Mouse (Mus musculus) frontal cortex, postnatal 10 days (tissue): ENCODE measurements at regions not wholly inside any gene's neighbourhood (a gene's known extent, or its start where the extent isn't known, plus 50 kb on each side); places are given as distances from the start of the nearest gene placed in this dataset.

ENCODE experiments used
- DNase-seq, 2 experiments: peaks; one replicate each; pipeline ENCODE4 v3.0.0; 2022; ENCODE audit warnings: low spot score in 2 of 2, mixed read lengths in 1 of 2

DNA sequence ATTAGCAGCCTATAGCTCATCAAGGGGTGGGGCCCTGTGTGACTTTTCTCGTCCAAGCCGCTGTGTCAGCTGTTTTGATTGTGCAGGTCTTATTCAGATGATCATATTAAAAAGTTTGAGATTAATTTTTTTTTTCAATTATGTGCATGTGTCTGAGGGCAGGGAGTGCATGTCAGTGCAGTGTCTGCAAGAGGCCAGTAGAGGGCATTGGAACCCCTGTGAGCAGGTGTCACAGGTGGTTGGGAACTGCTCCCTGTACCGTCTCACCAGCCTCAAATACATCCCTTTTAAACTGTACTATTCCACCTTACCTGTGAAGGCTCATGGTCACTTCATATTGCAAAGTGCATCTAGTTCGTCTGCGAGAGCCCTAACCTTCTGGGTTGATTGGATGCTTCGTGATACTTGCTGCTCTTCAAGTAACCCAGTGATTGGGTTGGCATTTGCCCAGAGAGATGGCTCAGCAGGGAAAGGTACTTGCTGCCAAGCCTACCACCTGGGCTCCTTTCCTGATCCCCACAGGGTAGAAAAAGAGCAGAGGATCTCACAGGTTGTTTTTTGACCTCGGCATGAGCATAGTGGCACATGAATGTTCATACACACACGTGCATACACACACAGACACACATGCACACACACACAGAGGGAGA, 178.3 kb upstream of the Fam19a5 start:
- DNase-seq = no peak

DNA sequence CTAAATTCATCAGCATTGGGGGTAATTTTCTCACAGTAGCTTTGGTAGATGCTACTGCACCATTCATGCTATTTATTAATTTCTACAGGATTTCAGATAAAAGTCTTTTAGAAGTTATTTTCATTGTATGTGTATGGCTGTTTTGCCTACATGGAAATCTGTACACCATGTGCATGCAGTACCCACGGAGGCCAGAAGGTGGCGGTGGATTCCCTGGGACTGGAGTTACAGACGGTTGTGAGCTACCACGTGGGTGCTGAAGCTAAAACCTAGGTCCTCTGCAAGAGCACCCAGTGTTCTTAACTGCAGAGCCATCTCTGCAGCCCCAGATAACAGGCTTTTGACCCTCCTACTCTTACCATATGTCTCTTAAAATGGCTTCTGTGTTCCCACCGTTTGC, 176.7 kb upstream of the Fam19a5 start:
- DNase-seq = no peak

DNA sequence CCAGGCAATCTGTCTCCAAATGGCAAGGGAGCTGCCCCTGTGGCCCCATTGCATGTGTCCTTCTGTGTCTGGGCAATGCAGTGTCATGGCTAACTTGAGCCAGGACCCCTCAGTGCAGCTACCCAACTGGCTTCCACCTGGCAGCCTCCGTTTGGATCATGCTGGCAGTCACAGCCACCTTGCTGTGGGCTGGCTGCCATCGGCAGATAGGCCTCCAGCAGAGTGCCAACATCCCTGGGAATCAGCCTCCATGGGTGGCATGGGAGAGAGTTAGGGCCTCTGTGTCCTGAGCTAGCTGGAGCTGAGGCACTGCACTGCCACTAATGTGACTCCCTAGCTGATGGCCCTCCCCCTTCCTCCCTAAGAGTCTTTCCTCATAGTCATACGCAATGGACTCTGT, 174.7 kb upstream of the Fam19a5 start:
- DNase-seq = no peak

DNA sequence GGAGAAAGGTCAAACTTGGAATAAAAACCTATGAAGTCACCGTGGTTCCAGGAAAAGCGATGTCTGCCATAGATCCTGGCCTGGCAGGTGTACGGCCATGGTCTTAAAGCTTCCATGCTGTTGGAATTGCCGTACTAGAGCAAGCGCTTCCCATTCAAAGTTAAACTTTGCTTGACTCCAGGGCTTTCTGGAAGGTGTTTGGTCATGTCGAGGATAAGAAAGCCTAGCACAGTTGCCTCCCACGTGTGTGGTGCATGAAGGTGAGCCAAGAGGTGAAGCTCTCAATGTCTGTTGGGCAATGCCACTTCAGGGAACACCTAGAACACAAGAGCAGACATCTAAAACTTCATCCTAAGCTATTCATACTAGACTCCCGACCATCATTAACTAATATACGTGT, 174.3 kb upstream of the Fam19a5 start:
- DNase-seq = no peak

DNA sequence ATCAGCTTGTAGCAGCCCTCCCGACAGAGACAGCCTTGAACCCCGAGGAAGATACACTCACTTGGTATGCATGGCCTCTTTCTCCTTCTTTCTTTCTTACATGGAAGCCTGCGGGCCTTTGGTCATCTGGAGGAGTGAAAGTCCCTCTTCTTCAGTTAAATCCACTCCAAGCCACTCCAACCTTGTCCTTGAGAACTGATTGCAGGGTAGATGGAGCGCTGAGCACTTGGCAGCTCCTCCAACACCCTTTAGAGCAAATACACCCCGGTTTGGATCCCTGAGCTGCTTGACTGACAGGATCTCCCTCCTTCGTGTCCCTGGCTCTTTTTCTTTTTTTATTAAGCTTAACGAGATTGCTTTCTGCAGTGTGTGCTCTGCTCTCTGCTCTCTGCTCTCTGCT, 173.3 kb upstream of the Fam19a5 start:
- DNase-seq = no peak

DNA sequence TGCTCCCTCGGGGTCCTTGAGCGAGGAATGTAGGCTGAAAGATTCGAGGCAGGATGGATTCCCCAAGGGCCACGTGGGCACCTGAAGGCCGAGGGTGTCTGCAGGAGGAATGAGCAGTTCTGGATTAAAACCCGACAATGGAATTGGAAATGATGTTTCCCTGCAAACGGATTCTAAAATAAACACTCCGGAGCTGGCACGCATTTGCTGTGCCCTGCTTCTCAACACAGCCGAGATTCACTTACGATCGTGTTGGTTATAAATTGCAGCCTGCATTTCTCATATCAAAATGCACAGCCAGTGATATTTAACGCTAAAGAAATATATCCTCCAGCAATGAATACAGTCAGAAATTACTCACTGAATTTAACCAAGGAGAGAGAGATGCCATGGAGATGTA, 169.4 kb upstream of the Fam19a5 start:
- no peak for DNase-seq

DNA sequence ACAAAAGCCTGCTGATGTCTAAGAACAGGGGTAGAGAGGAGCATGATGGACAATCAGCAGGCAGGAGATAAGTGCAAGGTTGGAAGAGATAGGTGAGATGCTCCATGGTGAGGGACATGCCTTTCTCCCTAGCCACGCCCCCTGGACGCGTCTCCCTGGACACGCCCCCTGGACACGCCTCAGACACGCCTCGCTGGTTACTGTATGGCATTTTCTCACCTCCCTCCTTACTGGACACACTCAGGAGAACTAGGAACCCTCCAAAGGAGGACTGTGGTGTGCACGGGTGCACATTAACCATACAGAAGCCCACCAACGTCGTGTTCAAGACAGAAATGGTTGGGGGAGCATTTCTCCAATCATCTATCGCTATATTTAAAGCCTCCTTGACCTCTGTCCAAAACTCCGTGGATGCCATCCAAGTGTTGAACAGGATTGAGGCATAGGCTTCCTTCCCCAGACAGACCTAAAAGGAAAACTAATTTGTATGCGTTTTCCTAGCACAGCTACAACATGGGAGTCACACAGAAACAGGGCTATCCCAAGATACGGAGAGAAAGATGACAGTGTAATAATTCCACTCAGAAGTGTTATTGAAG, 168.4 kb upstream of the Fam19a5 start:
- DNase-seq = no peak

DNA sequence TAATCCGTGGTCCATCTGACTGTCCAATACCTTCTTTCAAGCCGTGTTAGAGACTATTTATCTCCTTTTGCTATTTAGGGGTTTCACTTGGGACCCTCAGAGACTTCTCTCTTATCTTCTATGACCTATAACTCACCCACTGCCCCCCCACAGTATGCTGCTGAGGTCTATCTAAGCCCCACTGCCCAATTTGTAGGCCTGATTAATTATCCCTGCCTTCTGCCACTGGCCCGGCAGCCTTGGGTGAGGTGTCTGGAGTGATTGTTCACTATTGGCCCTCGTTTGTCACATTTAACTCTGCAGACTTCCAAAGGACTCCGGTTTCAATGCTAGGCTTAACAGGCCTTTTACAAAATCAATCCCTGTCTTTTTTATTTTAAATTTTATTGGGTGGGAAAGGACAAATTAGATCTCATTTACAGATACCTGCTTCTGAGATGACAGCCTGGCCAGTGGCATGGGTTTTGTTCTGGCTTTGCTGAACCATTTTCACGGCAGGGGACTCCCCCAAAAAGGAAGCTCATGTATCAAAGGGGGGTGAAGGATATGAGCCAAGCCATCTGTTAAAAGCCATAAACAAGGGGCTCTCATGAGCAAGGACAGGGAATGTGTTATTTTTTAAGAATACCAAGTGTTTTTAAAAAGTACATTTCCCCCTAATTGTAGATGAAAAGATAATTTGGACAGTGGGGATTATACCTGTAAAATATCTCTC, 160.4 kb upstream of the Fam19a5 start:
- no peak for DNase-seq

DNA sequence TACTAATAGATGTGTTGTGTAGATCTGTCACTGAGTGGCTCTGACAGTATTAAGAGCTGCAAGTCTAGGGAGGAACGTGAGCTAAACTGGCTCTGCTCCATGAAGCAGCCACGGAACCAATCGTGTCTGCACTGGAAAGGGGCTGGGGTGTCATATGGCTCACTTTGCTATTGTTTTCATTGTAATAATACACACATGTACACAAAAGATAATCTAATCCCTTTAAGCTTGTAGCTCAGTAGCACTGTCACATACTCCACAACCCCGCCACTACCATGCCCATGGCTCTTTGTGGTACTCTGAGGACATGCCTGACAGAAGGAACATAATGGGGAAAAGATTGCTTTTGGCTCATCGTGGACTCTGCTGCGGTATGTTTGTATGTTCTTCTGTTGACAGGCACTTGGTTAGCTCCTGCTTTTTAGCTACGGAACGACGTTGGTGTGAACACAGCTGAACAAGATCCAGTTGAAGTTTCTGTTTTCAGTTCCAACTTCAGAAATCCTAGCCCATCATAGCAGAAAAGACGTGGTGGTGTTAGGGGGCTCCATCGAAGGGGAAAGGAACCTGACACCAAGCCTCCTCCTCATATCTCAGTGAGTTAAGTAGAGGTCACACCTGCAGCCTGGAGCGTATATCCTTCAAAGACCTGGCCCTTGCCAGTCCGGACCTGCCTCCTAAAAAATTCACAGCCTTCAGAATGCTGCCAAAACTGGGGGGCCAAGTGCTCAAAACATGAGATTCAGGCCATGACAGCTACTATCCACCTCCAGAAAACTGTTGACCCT, 159.6 kb upstream of the Fam19a5 start:
- DNase-seq = no peak

DNA sequence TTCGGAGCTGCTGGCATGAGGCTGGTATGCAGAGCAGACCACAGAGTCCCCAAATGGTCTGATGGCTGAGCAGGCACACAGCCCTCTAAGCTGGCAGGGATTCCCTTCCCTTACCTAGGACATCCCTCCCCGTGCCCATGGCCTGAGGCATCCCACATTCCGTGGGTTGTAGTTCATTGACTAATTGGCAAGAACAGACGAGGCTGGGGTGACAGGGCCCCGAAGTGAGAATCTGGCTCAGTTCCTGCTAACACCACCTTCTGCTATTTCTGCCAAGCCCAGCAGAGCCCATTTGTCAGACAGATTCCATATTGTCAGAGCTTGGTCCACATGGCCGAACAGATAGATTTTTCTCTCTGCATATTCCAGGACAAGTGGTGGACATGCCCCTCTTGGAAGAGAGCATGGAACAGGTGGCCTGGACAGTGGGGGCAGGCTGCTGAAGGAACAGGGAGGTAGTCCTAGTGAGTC, 157.6 kb upstream of the Fam19a5 start:
- DNase-seq = no peak

DNA sequence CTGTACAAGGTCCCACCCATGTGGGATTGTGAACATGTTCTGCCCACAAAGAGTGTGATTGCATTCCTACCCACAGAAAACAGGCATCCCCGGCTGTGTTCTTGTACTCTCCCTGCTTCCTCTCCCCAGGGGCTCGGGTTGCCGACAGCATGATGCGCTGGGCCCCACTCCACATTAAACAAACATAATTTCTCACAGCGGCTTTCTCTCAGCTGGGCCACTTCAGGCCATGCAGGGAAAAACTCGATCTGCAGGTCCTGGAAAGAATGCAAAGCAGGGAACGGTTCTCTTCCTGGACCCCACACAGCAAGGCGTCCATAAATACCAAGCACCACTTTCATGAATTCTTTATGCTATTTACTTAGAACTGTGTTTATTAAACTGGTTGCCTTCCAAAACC, 152.7 kb upstream of the Fam19a5 start:
- DNase-seq = no peak

DNA sequence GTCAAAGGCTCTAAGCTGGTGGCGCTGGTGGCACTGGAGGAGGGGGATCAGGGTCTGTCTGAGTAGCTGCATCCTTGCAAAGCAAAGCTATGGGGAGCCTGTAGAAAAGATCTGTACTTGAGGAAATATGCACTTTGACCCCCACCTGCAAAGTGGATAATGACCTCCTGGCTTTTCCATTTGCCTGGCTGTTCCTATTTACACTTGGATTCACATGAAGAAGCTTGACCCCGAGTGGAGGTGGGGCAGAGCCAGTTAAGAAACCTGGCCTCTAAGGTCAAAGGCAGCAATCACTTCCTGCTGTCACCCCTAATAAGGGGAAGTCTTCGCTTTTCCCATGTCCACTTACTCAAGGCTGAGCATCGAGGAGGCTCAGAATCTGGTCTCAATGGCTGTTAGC, 145.7 kb upstream of the Fam19a5 start:
- DNase-seq = no peak

DNA sequence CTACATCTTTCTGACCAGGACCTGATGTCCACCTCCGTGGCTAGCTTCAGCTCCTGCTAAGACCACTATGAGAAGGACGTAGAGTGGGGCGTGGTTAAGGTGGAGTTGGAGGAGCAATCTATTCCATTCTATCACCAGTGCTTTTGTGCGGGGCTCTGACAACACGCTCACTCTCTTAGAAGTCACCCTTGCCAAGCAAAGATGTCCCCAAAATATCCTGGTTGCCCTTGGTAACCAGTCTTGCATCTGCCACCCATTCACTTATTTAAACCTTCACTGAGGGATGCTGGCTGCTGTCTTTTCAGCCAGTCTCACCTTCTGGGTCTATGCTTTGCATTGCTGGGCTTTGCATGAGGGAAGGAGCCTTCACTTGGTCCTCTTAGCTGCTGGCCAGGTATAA, 138.4 kb upstream of the Fam19a5 start:
- peak; percentile 43 to 65 for DNase-seq

DNA sequence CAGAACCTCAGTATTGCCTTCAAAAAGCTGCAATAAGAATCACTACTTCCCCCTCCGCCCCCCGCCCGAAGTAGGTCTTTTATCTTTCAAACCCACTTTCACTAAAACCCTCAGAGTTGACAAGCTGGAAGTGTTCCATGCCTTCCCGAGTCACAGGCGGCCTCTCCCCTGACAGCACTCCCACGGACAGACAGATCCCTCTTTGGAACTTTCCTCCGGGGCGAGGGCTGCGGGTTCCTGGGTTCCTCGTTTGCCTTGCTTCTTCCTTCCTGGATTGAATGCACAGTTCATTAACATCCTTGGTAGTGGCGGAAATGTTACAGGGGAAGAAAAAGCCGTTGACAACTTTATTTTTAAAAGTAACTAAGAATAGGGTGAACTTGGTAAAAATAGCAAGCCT, 132.1 kb upstream of the Fam19a5 start:
- DNase-seq = no peak

DNA sequence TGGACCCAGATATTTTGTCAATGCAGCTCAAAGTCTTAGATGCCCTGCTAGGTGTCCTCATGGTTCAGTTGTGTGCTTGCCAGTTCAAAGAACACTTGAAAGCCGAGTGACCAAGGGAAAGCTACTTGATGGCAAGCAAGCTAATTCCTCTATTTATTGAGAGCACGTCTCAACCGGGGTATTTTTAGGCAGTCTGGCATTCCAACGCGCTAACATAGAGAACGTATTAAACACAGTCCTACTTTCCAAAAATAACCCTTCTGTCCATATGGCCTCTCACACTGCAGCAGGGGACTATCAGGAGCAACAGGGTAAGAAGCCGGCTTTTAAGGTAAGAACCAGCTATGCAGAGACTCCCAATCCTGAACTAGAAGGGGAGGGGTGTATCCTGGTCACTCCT, 128.1 kb upstream of the Fam19a5 start:
- DNase-seq = no peak

DNA sequence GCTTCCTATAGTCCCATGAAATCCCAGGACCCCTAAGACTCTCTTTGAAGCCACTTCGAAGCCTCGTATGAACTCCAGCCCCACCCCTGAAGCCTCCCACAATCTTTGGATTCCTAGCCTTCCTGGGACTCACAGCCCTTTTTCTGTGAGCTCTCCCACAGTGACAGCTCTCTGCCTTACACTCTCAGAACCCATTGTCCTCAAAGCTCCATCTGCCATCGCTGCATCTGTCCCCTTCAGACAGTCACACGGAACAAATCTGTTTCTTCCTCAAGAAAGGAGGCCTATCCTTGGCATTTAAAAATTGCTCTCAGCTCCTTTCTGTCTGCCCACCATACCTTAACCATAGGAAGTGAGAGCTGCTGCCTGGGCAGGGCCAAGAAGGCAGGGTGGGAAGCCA, 122.4 kb upstream of the Fam19a5 start:
- no peak for DNase-seq

DNA sequence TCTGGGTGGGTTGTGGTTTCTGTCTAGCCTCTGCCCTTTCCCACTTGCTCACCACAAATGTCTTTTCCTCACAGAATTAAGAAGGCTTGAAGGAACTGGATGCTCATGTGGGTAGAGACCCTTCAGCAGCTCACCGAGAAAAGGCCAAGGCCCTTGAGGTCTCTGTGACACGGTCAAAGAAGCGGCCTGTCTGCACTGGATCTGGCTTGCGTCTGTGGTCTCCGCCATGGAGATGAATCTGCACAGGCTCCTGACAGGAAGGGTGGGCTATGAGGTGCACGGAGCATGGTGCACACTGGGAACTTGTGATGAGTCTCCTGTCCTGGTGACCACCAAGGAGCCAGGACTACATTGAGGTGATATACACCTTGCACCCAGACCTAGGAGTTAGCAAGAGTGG, 110.8 kb upstream of the Fam19a5 start:
- DNase-seq = no peak

DNA sequence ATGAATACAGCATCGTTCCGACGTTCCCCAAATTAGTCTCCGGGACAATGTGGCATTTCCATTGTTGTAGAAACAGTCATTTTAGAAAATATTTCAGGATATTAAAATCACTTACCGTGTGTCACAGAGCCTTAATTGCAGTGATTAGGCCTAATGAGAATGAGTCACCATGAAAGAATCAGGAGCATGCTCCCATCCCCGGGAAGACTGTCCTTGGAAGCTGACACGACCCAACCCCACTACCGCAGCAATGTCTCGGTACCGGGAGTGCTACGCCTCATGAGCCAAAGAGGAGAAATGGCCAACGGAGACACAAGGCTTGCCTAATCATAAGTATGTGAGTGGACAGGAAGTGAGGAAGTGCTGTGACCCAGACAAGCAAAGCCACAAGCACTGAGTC, 110.2 kb upstream of the Fam19a5 start:
- no peak for DNase-seq

DNA sequence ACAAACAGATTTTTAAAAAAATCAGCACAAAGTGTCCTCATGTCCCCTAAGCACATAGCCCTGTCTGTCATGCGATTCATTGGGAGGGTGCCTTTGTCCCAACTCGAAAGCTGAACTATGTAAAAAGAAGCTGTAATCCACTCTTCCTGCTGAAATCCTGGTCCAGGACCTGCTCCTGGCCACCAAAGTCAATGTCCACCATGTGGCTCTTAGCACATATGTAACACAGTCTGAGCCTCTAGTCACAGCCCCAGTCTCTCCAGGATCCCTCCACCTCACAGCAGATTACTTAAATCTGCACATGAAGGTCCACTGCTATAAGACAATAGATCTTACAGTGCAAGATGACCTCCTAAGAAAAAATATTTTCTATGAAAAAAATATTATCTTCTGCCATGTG, 108.5 kb upstream of the Fam19a5 start:
- no peak for DNase-seq

DNA sequence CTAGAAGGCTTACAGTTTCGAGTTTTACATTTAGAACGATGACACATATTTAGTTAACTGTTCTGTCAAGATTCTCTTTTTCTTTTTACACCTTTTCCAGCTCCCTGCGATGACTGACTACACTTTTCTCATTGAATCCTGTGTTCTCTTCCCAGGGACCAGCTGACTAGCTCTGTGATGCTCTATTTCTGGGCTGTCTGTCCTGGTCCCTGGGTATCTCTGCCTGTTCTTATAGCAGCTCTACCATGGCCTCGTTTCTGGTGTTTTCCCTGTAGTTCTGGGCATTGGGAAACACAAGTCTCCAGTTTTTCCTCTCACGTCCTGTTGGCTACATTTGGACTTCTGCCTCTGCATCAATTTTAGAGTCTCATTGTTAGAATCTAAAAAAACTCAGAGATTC, 106.5 kb upstream of the Fam19a5 start:
- DNase-seq = no peak

DNA sequence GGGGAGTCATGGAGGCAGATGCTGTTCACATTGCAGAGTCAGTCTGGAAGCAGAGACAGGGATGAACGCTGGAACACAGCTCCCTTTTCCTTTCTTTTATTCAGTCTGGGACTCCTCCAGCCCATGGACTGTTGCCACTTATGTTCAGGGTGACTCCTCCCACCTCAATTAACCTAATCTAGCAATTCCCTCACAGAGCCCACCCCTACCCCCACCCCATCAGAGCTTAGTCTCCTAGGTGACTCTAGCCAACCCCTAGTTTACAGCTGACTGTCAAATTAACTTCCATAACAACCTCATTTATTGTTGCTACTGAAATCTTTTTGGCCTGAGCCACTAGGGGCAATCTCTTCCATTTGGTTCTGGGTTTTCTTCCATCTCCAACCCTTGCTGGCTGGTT, 85.2 kb upstream of the Fam19a5 start:
- no peak for DNase-seq

DNA sequence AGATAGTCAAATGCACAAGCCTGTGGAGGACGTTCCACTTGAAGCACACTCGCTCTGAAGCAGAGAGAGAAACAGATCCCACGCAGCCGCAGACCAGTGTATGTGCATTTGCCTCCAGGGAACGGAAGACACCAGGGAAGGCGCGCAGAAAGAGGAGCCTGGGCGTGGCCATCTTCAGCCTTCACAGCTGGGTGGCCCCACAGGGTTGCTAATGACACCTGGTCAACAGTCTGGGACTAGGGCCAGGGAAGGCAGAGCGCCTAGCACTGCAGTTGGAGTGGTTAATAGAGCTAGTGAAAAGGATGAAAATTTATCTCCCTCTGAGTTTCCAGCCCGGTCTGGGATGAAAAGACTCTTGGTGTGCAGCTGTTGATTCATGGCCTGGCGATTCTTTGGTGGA, 67.9 kb upstream of the Fam19a5 start:
- no peak for DNase-seq
